Mouse (Mus musculus): Measurements from ENCODE around the gene Ccr10.

- TF ChIP-seq CTCF (IDR thresholded peaks at IDR 0.05; ENCODE audit: low read depth) = no peak
- TF ChIP-seq EP300 (optimal IDR thresholded peaks at IDR 0.05) = no peak
These were observed 45.0 kb downstream of the Ccr10 start for GRCm38 (mm10) chr11:101130056-101130756.
